Mouse (Mus musculus): ENCODE data around the gene Dnah8.

DNA sequence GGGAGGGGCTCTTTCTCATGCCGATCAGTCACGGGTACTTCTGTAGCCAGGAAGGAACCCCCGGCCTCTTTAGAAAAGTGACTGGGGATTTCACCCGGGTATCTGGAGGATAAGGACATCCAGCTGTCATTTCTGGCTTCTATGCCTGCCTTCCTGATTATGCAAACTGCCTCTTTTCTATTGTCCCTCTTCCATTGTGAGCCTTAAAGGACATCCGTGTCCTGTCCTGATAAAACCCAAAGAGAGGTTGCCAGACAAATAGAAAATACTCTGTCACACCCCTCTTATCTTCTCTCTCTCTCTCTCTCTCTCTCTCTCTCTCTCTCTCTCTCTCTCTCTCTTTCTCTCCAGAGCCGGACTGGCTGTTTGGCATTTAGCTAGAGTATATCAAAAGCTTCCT, 258.1 kb downstream of the Dnah8 start:
- TF ChIP-seq CTCF (IDR thresholded peaks at IDR 0.05; ENCODE audit: borderline replicate concordance, insufficient read depth, low read depth, low read length) (no peak), POLR2A (IDR thresholded peaks at IDR 0.05; ENCODE audit: borderline replicate concordance, insufficient read depth, low read length) (no peak)
